Mouse (Mus musculus): Measurements from ENCODE around the gene Ankrd34a.

The Ankrd34a gene

DNA sequence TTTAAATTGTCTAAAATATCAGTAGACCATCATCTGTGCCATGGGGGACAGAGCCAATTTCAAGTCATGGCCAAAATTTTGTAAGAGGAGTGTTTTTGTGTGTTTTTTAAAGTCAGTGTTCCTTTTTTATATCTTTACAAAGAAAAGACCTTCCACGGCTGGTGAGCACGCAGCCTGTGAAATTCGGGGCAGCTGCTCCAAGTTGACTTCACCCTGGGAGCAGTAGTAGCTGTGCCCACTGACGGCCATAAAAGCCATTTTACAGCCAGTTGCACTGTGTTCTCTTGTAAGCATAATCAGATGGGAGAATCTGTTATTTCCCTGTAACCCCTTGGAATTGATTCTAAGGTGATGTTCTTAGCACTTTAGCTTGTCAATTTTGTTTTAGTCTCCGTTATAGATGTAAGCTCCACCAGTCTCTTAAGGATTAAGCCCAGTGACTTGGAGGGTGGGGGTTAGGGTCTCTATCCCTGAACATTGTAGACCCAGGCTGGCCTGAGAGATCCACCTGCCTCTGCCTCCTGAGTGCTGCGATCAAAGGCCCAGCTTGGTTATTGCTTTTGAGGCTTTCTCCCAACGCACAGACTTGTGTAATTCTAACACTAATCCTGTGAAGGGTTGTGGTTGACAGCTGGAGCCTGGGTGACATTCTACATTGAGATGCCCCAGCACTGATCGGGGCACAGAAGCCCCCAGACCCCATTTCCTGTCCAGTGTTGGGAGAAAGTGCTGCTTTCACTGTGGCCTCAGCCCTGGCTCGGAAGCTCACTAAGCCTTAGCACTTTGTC lies 35.4 kb upstream of the Ankrd34a start:
- in situ Hi-C loops (cut with MboI, MseI): loop anchor here in 1 of 2 experiments (25.0 kb wide), 1 partner anchor 899 kb away; the partner anchor contains the start of gene Mcl1

DNA sequence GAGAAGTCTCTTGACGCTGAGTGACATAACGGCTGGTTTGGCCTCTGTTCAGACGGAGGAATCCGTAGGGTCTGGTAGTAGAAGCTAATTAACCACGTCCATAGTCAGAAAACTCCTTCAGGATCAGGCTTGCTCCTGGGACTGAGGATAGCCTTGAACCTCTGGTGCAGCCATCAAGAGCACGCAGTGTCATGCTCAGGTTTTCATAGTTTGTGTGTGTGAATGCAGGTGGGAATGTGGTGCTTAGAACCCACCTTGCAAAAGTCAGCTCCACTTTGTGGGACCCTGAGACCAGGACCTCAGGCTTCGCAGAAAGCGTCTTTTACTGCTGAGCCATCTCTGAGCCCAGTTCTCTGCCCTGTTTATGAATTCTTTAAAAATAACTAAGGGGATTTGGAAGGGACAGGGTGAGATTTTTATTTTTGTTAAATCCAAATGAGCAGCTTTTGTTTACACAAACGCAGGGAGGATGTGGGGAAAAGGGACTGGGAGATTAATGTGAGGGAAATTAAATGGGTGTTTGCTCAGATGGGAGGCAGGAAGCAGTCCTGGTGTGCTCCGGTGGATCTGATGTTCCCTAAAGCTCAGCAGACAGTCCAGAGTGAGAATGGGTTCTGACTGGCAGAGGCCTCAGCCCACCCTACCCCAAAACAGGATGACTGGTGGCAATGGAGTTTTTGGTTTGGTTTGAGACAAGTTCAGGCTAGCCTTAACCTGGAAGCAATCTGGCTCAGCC lies 34.3 kb upstream of the Ankrd34a start:
- in situ Hi-C loops (cut with MboI, MseI): loop anchor here in 1 of 2 experiments (25.0 kb wide), 1 partner anchor 900 kb away; the partner anchor contains the start of gene Mcl1

- in situ Hi-C loops (cut with MboI, MseI): loop anchor here in 1 of 2 experiments (25.0 kb wide), 1 partner anchor 901 kb away; the partner anchor contains the start of gene Mcl1
Measured at GRCm38 (mm10) chr3:96563267-96563666, 33.2 kb upstream of the Ankrd34a start.

DNA sequence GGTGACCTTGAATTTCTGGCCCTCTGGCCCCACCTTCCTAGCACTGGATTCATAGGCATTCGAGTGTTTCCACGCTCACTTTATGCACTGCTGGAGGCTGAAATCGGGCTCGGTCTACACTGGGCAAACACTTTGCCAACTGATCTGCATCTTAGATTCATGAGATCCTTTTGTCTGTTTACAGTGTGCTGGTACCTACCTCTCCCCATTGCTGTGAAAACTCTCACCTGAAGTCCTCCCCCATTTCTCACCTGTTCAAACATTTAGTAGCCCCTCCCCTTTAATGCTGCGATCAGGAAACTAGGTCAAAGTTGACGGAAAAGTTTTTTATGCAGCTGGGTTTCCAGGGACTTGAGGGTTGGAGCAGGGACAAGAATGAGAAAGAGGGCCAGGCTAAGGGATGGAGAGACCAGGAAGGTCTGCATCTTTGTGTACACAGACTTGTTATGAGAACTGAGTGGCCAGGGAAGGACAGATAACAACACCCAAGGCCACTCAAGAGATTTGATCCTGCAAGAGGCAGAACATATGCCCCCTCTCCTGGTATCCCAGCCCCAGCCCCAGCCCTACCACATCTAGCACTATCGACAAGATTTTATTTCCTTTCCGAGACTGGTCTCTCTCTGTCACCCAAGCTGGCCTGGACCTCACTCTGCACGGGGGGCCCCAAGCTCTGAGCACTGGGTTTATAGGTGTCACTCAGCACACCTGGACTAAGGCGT lies 32.4 kb upstream of the Ankrd34a start:
- in situ Hi-C loops (cut with MboI, MseI): loop anchor here in 1 of 2 experiments (25.0 kb wide), 1 partner anchor 902 kb away; the partner anchor contains the start of gene Mcl1

- in situ Hi-C loops (cut with MboI, MseI): loop anchor here in 1 of 2 experiments (25.0 kb wide), 1 partner anchor 902 kb away; the partner anchor contains the start of gene Mcl1
Measured at GRCm38 (mm10) chr3:96564633-96565032, 31.8 kb upstream of the Ankrd34a start.

DNA sequence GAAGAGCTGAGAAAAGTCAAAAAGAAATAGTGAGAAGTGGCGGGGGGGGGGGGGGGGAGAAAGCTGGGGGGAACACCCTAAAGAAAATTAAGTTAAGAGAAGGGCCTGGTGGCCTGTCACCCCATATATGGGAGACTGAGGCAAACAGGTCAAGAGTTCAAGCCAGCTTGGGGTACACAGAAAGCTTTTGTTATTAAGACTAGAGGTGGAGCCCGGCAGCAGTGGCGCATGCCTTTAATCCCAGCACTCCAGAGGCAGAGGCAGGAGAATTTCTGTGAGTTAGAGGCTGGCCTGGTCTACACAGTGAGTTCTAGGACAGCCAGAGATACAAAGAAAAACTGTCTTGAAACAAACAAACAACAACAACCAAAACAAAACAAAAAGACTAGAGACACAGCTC lies 31.3 kb upstream of the Ankrd34a start:
- in situ Hi-C loops (cut with MboI, MseI): loop anchor here in 1 of 2 experiments (25.0 kb wide), 1 partner anchor 903 kb away; the partner anchor contains the start of gene Mcl1

- in situ Hi-C loops (cut with MboI, MseI): loop anchor here in 1 of 2 experiments (25.0 kb wide), 1 partner anchor 905 kb away; the partner anchor contains the start of gene Mcl1
Measured at GRCm38 (mm10) chr3:96566661-96567450, 29.6 kb upstream of the Ankrd34a start.

GRCm38 (mm10) chr3:96568605-96569004 lies 27.8 kb upstream of the Ankrd34a start:
- in situ Hi-C loops (cut with MboI, MseI): loop anchor here in 1 of 2 experiments (25.0 kb wide), 1 partner anchor 906 kb away; the partner anchor contains the start of gene Mcl1

GRCm38 (mm10) chr3:96569506-96569905 lies 26.9 kb upstream of the Ankrd34a start:
- in situ Hi-C loops (cut with MboI, MseI): loop anchor here in 1 of 2 experiments (25.0 kb wide), 1 partner anchor 907 kb away; the partner anchor contains the start of gene Mcl1

GRCm38 (mm10) chr3:96569966-96570605 lies 26.4 kb upstream of the Ankrd34a start:
- in situ Hi-C loops (cut with MboI, MseI): loop anchor here in 1 of 2 experiments (25.0 kb wide), 1 partner anchor 908 kb away; the partner anchor contains the start of gene Mcl1

- in situ Hi-C loops (cut with MboI, MseI): loop anchor here in 1 of 2 experiments (25.0 kb wide), 1 partner anchor 908 kb away; the partner anchor contains the start of gene Mcl1
Measured at GRCm38 (mm10) chr3:96570643-96571042, 25.8 kb upstream of the Ankrd34a start.

GRCm38 (mm10) chr3:96571336-96571735 lies 25.1 kb upstream of the Ankrd34a start:
- in situ Hi-C loops (cut with MboI, MseI): loop anchor here in 1 of 2 experiments (25.0 kb wide), 1 partner anchor 909 kb away; the partner anchor contains the start of gene Mcl1

DNA sequence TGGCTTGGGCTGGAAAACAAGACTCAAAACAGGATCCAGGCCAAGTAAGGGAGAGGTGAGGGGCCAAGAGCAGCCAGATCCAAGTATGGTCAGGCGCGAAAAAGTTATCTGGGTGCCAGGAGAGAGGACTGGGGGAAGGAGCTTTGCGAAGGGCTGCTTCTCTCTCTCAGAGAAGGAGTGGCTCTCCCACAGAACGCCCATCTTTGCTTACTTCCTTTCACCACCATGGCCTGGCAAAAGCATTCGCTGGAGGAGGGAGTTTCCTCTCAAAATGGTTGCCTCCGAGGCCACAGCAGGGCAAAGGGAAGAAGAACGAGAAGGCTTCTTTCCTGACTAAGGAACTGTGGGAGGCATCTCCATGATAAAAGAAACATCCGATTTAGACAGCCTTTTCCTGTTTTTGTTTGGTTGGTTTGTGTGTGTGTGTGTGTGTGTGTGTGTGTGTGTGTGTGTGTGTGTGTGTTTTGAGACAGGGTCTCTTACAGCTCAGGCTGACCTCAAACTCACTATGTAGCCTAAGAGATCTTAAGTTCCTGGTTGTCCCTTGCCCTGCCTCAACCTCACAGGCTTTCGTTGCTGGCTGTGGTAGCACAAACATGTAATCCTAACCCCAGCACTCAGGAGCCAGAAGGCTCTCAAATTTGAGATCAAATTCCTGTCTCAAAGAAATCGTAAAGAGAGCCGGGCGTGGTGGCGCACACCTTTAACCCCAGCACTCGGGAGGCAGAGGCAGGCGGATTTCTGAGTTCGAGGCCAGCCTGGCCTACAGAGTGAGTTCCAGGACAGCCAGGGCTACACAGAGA lies 24.3 kb upstream of the Ankrd34a start:
- in situ Hi-C loops (cut with MboI, MseI): loop anchor here in 1 of 2 experiments (25.0 kb wide), 1 partner anchor 910 kb away; the partner anchor contains the start of gene Mcl1

- in situ Hi-C loops (cut with MboI, MseI): loop anchor here in 1 of 2 experiments (25.0 kb wide), 1 partner anchor 912 kb away; the partner anchor contains the start of gene Mcl1
Measured at GRCm38 (mm10) chr3:96573611-96574511, 22.6 kb upstream of the Ankrd34a start.

- in situ Hi-C loops (cut with MboI, MseI): loop anchor here (5.0 kb wide), 1 partner anchor 33 kb away; no protein-coding TSS in a partner anchor
Measured at GRCm38 (mm10) chr3:96575272-96575984, 21.0 kb upstream of the Ankrd34a start.

GRCm38 (mm10) chr3:96576005-96576658 lies 20.3 kb upstream of the Ankrd34a start:
- in situ Hi-C loops (cut with MboI, MseI): loop anchor here (5.0 kb wide), 1 partner anchor 34 kb away; no protein-coding TSS in a partner anchor
